Mouse (Mus musculus): ENCODE results near the gene Zfyve28.
A peak's percentile ranks its signal among the peaks of the same experiment; 100 is the strongest.

DNA sequence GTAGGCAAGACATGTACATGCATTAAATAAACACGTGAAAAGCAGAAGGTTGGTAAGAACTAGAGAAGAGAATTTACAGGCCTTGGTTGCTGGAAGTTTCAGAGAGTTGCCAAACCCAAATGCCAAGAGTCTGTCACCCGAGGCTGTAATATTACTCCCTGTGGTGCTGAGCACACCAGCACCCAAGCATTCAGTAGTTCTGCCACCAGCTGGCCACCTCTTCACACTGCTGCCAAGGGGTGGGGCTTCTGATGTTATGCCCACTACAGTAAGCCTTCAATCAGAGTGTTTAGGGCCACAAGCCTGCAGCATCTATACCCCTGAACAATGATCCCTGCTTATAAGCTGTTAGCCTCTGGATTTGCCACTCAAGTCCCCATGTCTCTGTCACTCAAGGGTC lies 86.9 kb downstream of the Zfyve28 start:
- TF ChIP-seq CTCF (IDR thresholded peaks at IDR 0.05), result peak; percentile 46
- no peak for TF ChIP-seq EP300 (IDR thresholded peaks at IDR 0.05)

All from lung, postnatal 0 days (tissue).